Mouse (Mus musculus) layer of hippocampus, adult 9-10 months (tissue): Measurements from ENCODE around the gene Prss45.

Experiments
- DNase-seq: peaks from one replicate; pipeline ENCODE4 v3.0.0; 2022; ENCODE audit warnings: low spot score

Gene Prss45

DNA sequence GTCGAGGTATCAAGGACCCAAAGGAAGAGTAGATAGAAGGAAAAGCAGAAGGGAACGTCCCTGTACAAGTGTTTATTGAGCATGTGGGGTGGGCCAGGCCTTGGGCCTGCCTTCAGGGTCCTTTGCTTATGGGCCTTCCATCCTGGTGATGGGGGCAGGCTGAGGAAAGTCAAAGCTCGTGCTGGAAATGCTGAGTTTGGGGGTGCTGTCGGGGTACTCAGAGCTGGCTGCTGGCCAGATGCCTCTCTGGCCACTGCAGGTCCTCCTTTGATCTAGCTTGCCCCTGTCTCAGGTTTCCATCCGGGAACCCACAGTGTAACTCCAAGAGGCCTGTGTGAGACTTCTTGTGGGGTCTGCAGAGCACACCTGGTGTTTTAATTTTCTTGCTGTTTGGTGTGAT, 24.1 kb downstream of the Prss45 start:
- no peak for DNase-seq

DNA sequence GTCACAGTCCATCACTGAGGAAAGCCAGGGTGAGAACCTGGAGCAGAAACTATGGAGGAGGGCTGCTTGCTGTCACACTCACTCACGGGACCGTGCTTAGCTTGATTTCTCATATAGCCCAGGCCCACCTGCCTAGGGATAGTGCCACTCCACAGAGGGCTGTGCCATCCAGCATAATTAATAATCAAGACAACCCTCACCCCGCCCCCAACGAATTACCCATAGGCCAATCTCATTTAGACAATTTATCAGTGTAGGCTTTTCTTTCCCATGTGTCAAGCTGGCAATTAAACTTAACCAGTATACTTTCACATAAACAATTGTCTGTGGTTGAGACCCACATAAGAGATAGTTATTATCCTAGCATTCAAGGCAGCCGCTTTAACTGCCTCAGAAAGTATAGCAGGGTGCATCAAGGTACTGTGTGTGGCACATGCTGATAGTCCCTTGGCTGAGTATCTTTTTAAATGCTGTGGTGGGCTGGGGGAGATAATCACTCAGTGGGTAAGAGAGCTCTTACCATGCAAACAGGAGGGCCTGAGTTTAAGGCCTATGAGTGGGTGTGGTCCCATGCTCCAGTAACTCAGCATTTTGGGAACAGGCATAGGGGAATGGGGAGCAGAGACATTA, 24.7 kb downstream of the Prss45 start:
- no peak for DNase-seq

DNA sequence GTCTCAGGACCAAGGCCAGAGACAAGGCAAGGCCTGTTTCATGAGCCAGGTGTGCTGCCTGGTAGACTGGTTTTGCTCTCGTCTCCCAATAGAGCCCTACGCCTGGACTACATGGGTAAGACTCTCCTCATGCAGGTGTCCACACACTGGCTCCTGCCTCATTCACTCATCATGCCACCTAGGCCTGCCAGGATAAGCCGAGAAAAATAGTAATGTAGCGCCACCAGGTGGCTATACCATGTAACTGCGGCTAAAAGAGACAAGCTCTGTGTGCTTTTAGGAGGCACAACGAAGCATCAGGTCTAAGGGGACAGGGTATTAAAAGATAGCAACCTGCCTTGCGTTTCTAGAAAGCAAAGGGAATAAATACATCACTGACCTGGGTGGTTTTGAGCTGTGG, 36.6 kb downstream of the Prss45 start:
- peak; percentile 24 for DNase-seq

DNA sequence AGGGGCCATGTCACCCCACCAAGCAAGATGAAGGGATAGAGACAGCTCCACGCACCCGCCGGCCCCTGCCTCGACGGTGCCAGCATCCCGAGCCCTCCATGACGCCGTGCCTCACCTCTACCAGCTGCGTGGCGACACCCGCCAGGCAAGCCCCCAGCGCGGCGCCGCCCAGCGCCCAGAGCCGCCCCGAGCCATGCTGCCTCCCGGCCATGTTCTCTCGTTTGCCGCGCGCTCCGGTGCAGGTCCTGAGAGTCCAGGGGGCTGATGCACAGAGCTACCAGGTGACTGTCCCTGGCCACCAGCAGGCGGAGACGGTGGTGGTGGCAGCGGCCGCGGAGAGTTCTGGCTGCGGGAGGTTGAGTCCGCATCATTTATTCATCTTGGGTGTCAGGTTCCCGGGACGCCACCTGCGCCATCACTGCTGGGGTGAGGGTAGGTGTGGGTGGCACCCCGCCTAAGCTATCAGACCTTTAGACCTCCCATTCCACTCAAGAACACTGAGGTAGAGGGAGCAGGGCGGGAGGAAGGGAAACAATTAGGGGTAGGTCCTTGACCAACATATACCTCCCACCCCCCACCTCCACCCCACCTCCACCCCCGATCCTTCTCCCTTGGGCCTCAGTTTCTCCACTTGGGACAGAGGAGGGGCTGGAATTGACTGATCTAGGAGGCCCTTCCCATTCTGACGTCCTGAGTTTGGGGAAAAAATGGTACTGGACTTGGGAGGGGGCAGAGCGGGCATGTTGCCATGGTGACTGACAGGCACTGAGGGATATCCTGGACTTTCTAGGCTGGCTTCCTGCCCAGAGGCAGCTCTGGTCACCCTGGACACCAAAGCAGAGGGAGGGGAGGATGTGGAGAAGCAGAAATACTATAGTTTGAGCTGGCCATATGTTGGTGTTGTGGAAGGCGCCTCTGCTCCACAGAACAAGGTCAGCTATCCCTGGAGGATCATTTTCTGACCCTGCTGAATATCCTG, 39.6 kb downstream of the Prss45 start:
- DNase-seq, result no peak

DNA sequence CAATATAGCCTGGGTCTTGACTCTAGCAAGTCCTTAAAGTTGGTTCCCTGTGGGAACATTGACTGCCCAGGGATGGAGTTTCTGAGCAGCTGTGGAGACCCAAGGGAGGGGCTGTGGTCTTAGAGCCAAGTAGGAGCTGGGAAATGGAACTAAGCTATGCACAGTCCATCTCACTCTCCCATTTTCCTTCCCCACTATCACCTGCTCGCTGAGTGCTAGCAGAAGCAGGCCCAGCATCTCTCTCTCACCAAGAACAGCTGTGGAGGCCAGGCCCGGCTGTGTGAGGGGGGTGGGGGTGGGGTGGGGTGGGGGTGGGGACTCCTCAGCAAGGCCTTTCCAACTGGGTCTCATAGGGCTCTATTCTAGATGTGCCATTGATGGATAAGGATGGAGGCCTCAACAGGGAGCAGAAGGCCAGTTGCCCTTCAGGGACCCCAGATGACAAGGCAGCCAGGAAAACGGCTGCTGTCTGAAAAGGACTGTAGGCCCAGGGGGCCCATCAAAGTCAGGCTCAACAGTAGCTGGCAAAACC, 40.3 kb downstream of the Prss45 start:
- DNase-seq, result no peak

DNA sequence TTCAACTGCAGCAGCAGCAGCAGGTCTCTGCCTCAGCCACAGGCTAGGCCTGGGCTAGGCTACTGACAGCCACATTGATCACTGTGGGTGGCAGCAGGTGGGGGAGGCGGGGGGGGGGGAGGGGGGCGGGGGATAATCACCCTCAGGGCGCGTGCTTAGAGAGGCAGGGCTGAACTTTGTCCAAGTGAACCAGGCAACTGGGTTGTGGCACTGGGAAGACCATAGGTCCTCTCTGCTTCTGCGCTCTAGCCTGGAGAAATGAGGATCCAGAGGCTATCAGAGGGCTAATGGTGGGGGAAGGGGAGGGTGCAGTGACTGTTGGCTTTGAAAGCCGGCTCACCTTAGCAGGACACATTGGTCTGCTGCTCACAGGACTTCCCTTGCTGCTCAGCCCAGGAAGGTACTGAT, 40.9 kb downstream of the Prss45 start:
- DNase-seq, result no peak

DNA sequence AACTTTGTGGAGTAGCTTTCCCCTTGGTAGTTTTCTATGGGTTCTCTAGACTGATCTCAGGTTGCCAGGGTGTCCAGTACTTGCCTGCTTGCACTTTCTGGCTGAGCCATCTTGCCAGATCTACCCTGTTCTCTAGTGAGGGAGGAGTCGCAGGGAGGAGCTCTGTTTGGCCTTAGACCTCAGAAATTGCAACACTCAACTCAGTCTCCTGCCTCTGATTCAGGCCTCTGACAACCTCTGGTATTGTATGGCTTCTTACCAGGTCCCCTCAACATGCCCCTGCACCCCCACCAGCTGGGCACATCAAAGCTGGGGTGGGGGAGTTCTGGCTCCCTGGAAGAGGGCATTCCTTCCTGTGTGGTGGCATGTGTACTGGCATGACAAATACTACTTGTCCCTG, 43.0 kb downstream of the Prss45 start:
- no peak for DNase-seq

DNA sequence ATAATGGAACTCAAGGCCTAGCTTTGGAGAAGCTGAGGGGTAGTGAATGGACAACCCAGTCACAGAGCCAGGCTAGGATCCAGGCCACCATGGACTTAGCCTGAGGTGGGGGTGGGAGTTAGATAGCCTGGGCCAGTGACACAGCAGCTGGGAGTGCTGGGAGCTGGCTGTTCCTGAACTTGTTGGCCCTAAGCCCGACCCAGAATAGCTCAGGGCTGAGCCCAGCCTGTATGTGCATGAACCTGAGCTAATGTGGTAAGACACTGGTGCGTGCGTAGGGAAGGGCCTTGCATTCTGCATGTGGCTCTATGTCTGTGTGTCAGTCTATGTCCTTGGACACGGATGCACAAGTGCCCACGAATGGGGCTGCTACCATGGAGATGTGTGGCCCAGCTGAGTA, 43.5 kb downstream of the Prss45 start:
- DNase-seq, result no peak

DNA sequence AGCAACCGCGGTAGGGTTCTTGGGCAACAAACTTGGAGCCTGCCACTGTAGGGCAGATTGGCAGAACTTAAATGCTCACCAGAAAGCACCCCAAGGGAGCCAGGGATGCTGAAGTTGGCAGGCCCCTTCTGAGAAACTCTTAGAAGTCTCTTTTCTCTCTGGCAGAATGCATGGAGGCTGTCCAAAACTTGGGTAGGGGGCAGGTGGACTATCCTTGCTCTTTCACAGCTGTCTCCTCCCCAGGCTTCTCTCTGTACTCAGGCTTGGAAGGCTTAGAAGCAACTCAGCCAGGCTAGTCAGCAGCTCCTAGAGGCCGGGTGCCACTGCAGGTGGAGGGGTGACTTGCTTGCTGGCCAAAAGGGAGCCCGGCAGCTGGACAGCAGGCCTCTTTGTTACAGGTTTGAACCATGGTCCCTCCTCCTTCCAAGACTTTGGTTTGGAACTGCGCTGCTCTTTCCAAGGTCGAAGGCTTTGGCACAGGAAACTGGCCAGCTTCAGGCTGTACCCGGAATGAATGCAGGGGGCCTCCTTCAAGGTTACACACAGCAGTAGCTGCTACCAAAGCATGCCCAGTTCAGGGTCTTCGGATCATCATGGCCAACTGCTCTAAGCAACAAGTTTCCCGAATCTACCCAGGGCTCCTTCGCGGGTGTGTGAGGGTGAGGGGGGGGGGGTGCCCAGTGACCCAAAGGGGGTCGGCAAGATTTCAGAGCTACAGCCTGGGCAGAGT, 45.0 kb downstream of the Prss45 start, which contains the start of gene Als2cl:
Gene Als2cl, plus strand, starts transcription at position 680 of the 730 bp plus-strand sequence.
- no peak for DNase-seq

DNA sequence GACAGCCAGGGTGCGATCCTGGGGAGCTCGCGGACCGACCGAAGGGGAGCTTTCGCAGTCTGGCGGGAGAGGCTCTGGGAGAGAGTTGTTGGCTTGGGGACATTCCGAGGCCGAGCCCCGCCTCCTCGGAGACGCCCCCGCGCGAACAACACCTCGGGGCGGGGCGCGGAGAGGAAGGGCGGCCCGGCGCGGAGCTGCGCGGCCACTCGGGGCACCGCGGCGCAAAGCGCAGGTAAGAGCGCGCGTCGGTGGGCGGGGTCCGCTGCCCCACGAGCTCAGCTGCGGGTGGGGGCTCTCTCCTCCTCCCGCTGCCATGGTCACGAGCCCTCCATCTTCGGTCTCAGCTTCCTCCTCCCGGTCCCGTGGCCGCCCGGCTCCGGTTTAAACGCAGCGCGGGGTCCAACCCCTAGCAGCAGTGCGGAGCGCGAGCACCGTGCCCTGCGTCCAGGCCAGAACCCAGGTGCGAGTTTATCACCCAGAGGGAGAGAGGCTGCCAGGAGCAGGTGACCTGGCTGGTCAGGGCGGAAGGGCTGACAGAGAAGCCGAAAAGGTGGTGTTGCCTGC, 45.7 kb downstream of the Prss45 start, which contains the start of gene Tmie:
Gene Tmie, minus strand, starts transcription at position 116 of the 564 bp plus-strand sequence.
- no peak for DNase-seq

DNA sequence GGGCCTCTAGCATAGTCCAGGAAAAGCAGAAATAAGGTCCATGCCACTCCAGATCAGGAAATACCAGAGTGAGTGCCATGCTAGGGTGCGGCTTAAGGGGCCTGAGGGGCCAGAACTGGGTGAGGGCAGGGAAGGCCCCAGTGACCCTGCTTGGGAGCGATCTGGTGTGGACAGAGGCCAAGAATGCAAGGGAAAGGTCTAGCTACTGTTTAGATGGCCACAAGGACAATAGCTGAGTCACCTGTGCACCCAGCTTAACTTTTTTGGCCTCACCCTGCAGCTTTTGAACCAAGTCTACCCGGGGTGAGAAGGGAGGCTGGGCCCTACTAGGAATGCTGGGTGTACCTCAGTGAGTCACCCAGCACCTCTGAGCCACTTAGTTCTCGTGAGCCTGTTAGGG, 46.4 kb downstream of the Prss45 start:
- DNase-seq, result no peak

DNA sequence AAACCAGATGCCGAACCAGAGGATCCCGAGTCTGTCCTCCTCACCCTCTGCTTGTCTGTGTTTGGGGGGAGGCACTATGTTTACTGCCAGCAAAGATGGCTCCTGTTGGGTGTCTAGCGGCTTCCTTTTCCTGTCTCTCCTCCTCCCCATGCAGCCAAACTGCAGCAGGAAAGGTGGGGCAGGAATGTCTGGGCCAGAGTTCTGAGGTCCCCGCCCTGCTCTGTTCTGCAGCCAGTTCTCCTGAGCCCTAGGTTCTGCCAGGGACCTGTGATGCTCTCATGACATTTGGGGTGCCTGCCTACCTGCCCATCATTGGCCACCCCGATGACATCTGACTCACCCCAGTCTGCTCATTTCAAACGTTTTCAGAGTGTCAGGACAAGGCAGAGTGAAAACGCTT, 47.6 kb downstream of the Prss45 start:
- no peak for DNase-seq

DNA sequence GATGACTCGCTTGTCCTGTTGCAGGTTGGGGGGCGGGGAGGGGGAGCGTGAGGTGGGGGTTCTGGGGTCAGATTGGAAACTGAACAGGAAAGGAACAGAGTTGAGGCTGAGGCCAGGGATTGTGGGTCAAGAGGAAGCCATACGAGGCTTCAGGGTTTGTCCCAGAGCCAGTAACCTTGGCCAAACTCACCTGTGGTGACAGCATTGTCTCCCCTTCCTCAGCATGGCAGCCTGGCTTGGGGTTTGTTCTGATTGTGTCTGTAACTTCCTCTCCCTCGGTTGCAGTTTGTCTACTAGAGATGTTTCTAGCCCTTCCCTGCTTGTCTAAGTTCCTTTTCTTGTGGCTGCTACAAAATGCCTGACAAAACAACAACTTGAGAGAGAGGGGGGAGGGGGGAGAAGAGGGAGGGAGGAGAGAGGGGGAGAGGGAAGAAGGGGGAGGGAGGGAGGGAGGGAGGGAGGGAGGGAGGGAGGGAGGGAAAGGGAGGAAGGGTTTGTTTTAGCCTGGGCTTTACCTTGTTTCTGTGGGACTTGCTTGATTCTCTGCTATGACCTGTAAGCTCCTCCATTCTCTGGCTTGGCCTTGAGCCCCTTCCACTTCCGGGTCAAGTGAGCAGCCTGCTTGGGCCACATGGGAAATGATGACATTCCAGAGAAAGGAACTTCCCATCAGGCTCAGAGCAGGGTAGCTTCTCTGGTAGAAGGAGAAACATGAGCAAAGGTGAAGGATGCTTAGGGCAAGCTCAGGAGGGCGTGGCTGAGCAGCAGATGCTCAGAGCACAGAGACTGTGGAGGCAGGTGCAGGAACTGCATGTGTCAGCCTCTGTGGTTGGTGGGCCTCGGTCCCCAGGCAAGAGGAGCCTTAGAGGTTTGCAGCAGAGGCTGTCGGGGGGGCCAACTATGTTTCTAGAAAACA, 53.3 kb downstream of the Prss45 start:
- DNase-seq, result no peak

DNA sequence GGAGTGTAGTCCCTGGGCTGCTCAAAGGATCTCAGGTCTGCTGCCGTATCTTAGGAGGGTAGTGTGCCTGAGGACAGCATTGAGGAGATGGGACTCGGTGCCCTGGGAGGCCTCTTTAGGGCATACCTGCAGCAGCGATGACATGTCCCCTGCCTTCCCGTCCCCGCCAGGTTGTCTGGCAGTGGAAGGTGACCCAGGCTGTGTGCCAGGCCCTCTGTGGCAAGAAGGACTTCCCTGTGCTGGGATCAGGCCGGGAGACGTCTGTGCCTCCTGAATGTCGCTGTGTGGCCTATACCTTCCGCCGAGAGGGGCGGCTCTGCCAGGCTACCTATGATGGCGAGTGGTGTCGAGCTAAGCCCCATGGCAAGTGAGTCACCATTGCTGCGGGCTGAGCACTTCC, 54.5 kb downstream of the Prss45 start:
- DNase-seq, result no peak

DNA sequence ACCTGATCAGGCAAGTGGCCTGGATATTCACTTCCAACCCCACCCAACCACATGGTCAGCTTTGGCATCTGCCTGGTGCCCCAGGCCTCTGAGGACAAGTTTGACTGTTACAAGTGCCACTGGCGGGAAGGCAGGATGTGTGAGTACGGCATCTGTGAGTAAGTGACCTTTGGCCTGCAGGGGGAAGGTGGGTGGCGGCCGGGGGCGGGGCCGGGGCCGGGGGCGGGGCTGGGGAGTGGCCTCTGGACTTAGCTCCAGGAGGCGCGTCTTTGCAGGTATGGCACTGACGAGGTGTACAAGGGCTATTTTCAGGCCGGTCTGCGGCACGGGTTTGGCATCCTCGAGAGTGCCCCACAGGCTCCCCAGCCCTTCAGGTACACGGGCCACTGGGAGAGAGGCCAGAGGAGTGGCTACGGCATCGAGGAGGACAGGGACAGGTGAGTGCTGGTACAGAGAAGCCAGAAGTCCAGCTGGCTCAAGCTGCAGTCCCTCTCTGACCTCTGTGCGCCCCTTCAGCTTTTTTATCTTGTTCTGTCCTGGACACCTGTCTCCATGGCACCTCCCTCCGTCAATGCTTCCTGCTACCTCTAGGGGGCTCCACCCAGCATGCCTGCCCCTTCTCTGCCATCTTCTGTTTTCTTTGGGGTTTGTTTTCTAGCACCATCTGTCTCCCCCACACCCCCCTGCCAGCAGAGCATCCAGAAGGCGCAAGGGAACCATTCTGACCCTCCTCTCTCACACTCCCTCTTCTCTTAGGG, 55.8 kb downstream of the Prss45 start:
- no peak for DNase-seq
